Mouse (Mus musculus): ENCODE measurements around the gene Zfp598. TPM values are rescaled to one million over a fixed set of nuclear protein-coding genes. Genes with fewer than 3 reads are reported as not detected.

Gene Zfp598
- polyA plus RNA-seq, 1 experiment from 2014 or later, result 17.7 TPM

GRCm38 (mm10) chr17:24696011-24696697 lies 26.7 kb downstream of the Zfp598 start, which contains the start of the genes Gfer and Noxo1:
Gfer (minus strand) TSS chr17:24696156.
Noxo1 (plus strand) TSS chr17:24696234.
- Histone ChIP-seq H3K36me3 (peaks cover 37% of the 10 kb centered on the region), H3K9me3 (no peaks in the 10 kb centered on the region), H3K4me1 (replicated peaks) (peaks cover 37% of the 10 kb centered on the region), H3K4me2 (peak within 1 kb of the TSS; percentile 78), H3K27ac (peak within 1 kb of the TSS; percentile 90), H3K27me3 (peaks cover 11% of the 10 kb centered on the region; the same call in 1 of the 2 replicates), H3K9ac (peak within 1 kb of the TSS; percentile 88), H3K4me3 (peak within 1 kb of the TSS; percentile 78)
- peak; percentile 87 for ATAC-seq (ENCODE audit: low FRiP score)
- WGBS, result under 1% methylated on average over 69 of the region's 76 CpGs

- Histone ChIP-seq H3K36me3 (peaks cover 44% of the 10 kb centered on the region), H3K4me1 (replicated peaks) (peaks cover 36% of the 10 kb centered on the region), H3K4me3 (no peak overlapping the region), H3K9me3 (no peaks in the 10 kb centered on the region), H3K4me2 (no peak overlapping the region), H3K9ac (no peak overlapping the region; the same call in 1 of the 2 replicates), H3K27me3 (peaks cover 7% of the 10 kb centered on the region; the same call in 1 of the 2 replicates), H3K27ac (no peak overlapping the region)
- no peak for ATAC-seq (ENCODE audit: low FRiP score)
- 16% methylated on average over 5 of the region's 5 CpGs for WGBS
Observed at GRCm38 (mm10) chr17:24697985-24698384, 28.5 kb downstream of the Zfp598 start.

- peaks cover 7% of the 10 kb centered on the region; the same call in 1 of the 2 replicates for H3K27me3 ChIP-seq
- H3K4me3 ChIP-seq, result no peak overlapping the region
- peaks cover 36% of the 10 kb centered on the region for H3K4me1 ChIP-seq (replicated peaks)
- H3K4me2 ChIP-seq, result no peak overlapping the region
- ATAC-seq (ENCODE audit: low FRiP score), result no peak
- 66% methylated on average over 9 of the region's 9 CpGs for WGBS
- H3K9ac ChIP-seq, result no peak overlapping the region; the same call in 1 of the 2 replicates
- no peak overlapping the region for H3K27ac ChIP-seq
- peaks cover 42% of the 10 kb centered on the region for H3K36me3 ChIP-seq
- no peaks in the 10 kb centered on the region for H3K9me3 ChIP-seq
Observed at GRCm38 (mm10) chr17:24698715-24699114, 29.2 kb downstream of the Zfp598 start.

GRCm38 (mm10) chr17:24699473-24699872 lies 30.0 kb downstream of the Zfp598 start:
- ATAC-seq (ENCODE audit: low FRiP score), result no peak
- peaks cover 50% of the 10 kb centered on the region for H3K36me3 ChIP-seq
- 82% methylated on average over 2 of the region's 2 CpGs for WGBS

GRCm38 (mm10) chr17:24701251-24701650 lies 31.8 kb downstream of the Zfp598 start:
- ATAC-seq (ENCODE audit: low FRiP score), result no peak

More at GRCm38 (mm10) chr17:24699473-24699872, 30.0 kb downstream of the Zfp598 start:
- H3K4me3 ChIP-seq, result no peak overlapping the region
- H3K27me3 ChIP-seq, result peaks cover 7% of the 10 kb centered on the region; the same call in 1 of the 2 replicates
- no peak overlapping the region for H3K27ac ChIP-seq
- peaks cover 31% of the 10 kb centered on the region for H3K4me1 ChIP-seq (replicated peaks)
- no peaks in the 10 kb centered on the region for H3K9me3 ChIP-seq
- H3K4me2 ChIP-seq, result no peak overlapping the region
- no peak overlapping the region for H3K9ac ChIP-seq

GRCm38 (mm10) chr17:24705821-24706220 lies 36.3 kb downstream of the Zfp598 start:
- peaks cover 17% of the 10 kb centered on the region for H3K4me1 ChIP-seq (replicated peaks)

More at GRCm38 (mm10) chr17:24701251-24701650, 31.8 kb downstream of the Zfp598 start:
- Histone ChIP-seq H3K4me3 (no peak overlapping the region), H3K4me1 (replicated peaks) (peaks cover 26% of the 10 kb centered on the region), H3K9me3 (no peaks in the 10 kb centered on the region), H3K9ac (no peak overlapping the region), H3K36me3 (peaks cover 60% of the 10 kb centered on the region), H3K4me2 (no peak overlapping the region), H3K27ac (no peak overlapping the region), H3K27me3 (peaks cover 7% of the 10 kb centered on the region; the same call in 1 of the 2 replicates)
- WGBS, result 94% methylated on average over 9 of the region's 9 CpGs

GRCm38 (mm10) chr17:24706982-24707800 lies 37.7 kb downstream of the Zfp598 start, which contains the start of gene Tbl3:
Tbl3 (minus strand) TSS chr17:24707660.
- peak; percentile 90 for ATAC-seq (ENCODE audit: low FRiP score)
- Histone ChIP-seq H3K4me2 (peak within 1 kb of the TSS; percentile 87), H3K4me1 (replicated peaks) (peaks cover 17% of the 10 kb centered on the region), H3K36me3 (peaks cover 29% of the 10 kb centered on the region), H3K9me3 (no peaks in the 10 kb centered on the region), H3K4me3 (peak within 1 kb of the TSS; percentile 80), H3K9ac (peak within 1 kb of the TSS; percentile 85), H3K27ac (peak within 1 kb of the TSS; percentile 88), H3K27me3 (no peaks in the 10 kb centered on the region)
- WGBS, result 5% methylated on average over 32 of the region's 32 CpGs

More at GRCm38 (mm10) chr17:24705821-24706220, 36.3 kb downstream of the Zfp598 start:
- ATAC-seq (ENCODE audit: low FRiP score), result no peak
- 96% methylated on average over 3 of the region's 3 CpGs for WGBS
- no peaks in the 10 kb centered on the region for H3K27me3 ChIP-seq
- 0 out of 2 replicates have a peak overlapping the region, but pooled peaks have one; percentile 87 for H3K4me2 ChIP-seq
- H3K27ac ChIP-seq, result no peak overlapping the region
- no peak overlapping the region for H3K9ac ChIP-seq
- H3K9me3 ChIP-seq, result no peaks in the 10 kb centered on the region
- no peak overlapping the region for H3K4me3 ChIP-seq
- peaks cover 43% of the 10 kb centered on the region for H3K36me3 ChIP-seq

- ATAC-seq (ENCODE audit: low FRiP score), result peak; percentile 55; the same call in 1 of the 2 replicates
- Histone ChIP-seq H3K27me3 (no peaks in the 10 kb centered on the region), H3K36me3 (peaks cover 22% of the 10 kb centered on the region), H3K4me1 (replicated peaks) (peaks cover 17% of the 10 kb centered on the region), H3K4me3 (peak overlapping the region; percentile 80), H3K9ac (peak overlapping the region; percentile 85), H3K27ac (peak overlapping the region; percentile 88), H3K4me2 (peak overlapping the region; percentile 87), H3K9me3 (no peaks in the 10 kb centered on the region)
- 6% methylated on average over 24 of the region's 24 CpGs for WGBS
Observed at GRCm38 (mm10) chr17:24707801-24708425, 38.4 kb downstream of the Zfp598 start.

- H3K27ac ChIP-seq, result no peak overlapping the region
- no peak overlapping the region for H3K4me3 ChIP-seq
- peaks cover 19% of the 10 kb centered on the region for H3K36me3 ChIP-seq
- H3K27me3 ChIP-seq, result no peaks in the 10 kb centered on the region
- H3K9me3 ChIP-seq, result no peaks in the 10 kb centered on the region
- peaks cover 17% of the 10 kb centered on the region for H3K4me1 ChIP-seq (replicated peaks)
- no peak overlapping the region for H3K9ac ChIP-seq
- H3K4me2 ChIP-seq, result no peak overlapping the region
- ATAC-seq (ENCODE audit: low FRiP score), result no peak
- WGBS, result 40% methylated on average over 2 of the region's 2 CpGs
Observed at GRCm38 (mm10) chr17:24708646-24709045, 39.2 kb downstream of the Zfp598 start.

GRCm38 (mm10) chr17:24715556-24715955 lies 46.1 kb downstream of the Zfp598 start:
- Histone ChIP-seq H3K4me2 (no peak overlapping the region), H3K4me3 (no peak overlapping the region), H3K27ac (no peak overlapping the region), H3K36me3 (peaks cover 20% of the 10 kb centered on the region), H3K9me3 (no peaks in the 10 kb centered on the region), H3K4me1 (replicated peaks) (peaks cover 8% of the 10 kb centered on the region), H3K27me3 (no peaks in the 10 kb centered on the region), H3K9ac (no peak overlapping the region)
- ATAC-seq (ENCODE audit: low FRiP score), result no peak
- 78% methylated on average over 6 of the region's 6 CpGs for WGBS

- H3K9ac ChIP-seq, result no peak overlapping the region
- H3K4me3 ChIP-seq, result no peak overlapping the region
- no peaks in the 10 kb centered on the region for H3K27me3 ChIP-seq
- H3K4me2 ChIP-seq, result no peak overlapping the region
- peaks cover 21% of the 10 kb centered on the region for H3K36me3 ChIP-seq
- H3K9me3 ChIP-seq, result no peaks in the 10 kb centered on the region
- no peak for ATAC-seq (ENCODE audit: low FRiP score)
- H3K4me1 ChIP-seq (replicated peaks), result peaks cover 13% of the 10 kb centered on the region
- H3K27ac ChIP-seq, result no peak overlapping the region
- WGBS, result 96% methylated on average over 15 of the region's 15 CpGs
Observed at GRCm38 (mm10) chr17:24716166-24716682, 46.7 kb downstream of the Zfp598 start.
